Mouse (Mus musculus): ENCODE measurements around the gene Il11ra1. TPM values are rescaled to one million over a fixed set of nuclear protein-coding genes. Genes with fewer than 3 reads are reported as not detected.
"Not testable (repeated sequence)": the region's sequence is repeated elsewhere in the genome, so short reads cannot be mapped to it uniquely, and the experiment has no call there.

The Il11ra1 gene
- polyA plus RNA-seq, 1 experiment from 2014 or later: 136 TPM

GRCm38 (mm10) chr4:41775840-41776239, 76.1 kb downstream of the Il11ra1 start:
- H3K4me1 ChIP-seq; H3K9ac ChIP-seq; H3K36me3 ChIP-seq; H3K4me3 ChIP-seq; ATAC-seq (ENCODE audit: borderline replicate concordance, extremely low read depth, low FRiP score, low TSS enrichment); H3K9me3 ChIP-seq; H3K27me3 ChIP-seq; H3K4me2 ChIP-seq; H3K27ac ChIP-seq: not testable (repeated sequence)
- 80% methylated on average over 1 of the region's 1 CpGs for WGBS

- H3K9me3 ChIP-seq; H3K27ac ChIP-seq; H3K9ac ChIP-seq; H3K27me3 ChIP-seq; H3K4me2 ChIP-seq; H3K4me3 ChIP-seq; ATAC-seq (ENCODE audit: borderline replicate concordance, extremely low read depth, low FRiP score, low TSS enrichment); H3K4me1 ChIP-seq; H3K36me3 ChIP-seq: not testable (repeated sequence)
- WGBS: 24% methylated on average over 9 of the region's 9 CpGs
Measured at GRCm38 (mm10) chr4:41781271-41781670, 81.5 kb downstream of the Il11ra1 start.

DNA sequence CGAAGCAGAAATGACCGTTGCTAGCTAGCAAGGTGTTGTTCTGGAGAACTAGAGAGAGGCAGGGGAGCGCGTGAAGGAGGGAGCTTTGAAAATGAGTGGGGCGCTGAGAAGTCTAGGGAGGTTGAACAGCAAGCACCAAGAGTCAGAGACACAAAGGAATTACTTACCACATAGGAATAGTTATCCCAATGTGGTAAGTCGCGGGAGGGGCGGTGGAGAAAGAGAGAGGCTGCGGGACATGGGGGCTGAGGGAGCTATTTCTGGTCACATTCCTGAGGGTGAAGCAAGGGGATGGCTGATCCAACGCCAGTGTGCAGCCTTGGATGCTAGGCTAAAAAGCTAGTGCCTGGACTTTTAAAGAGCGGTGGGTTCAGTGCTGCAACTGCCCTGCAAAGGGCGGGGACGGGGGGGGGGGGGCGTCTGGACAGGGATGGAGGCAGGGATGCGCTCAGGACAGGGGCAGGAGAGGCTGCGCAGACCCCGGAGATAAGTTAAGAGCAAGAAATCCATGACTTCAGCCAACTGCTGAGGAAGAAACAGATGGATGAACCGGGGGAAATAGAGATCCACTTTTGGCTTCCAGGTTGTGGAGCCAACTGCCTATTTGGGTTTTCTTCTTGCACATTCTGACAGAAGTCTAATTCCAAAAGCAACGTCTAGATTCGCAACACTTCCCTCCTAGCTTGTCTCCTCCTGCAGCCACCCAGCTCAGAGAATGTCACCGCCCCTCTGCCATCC, 82.1 kb downstream of the Il11ra1 start:
- not testable (repeated sequence) for H3K4me1 ChIP-seq; H3K36me3 ChIP-seq; H3K9ac ChIP-seq; H3K4me3 ChIP-seq; H3K27me3 ChIP-seq; H3K27ac ChIP-seq; ATAC-seq (ENCODE audit: borderline replicate concordance, extremely low read depth, low FRiP score, low TSS enrichment); H3K9me3 ChIP-seq
- H3K4me2 ChIP-seq: peak overlapping the region; percentile 10; the same call in 1 of the 2 replicates
- WGBS: 18% methylated on average over 13 of the region's 21 CpGs

DNA sequence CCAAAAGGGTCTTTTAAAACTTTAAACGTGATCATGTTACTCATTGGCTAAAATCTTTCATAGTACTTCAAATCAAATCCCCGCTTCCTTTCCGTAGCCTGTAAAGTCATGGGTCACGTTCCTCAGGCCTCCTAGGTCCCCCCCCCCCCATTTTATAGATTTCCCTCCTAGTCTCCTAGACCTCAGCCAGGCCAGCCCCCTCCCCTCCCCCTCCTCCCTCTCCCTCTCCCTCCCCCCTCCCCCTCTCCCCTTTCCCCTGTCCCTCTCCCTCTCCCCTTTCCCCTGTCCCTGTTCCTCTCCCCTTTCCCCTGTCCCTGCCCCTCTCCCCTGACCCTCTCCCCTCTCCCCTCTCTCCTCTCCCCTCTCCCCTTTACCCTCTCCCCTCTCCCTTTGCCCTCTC, 82.9 kb downstream of the Il11ra1 start:
- WGBS: 38% methylated on average over 4 of the region's 4 CpGs
- not testable (repeated sequence) for H3K9ac ChIP-seq; H3K27ac ChIP-seq; H3K36me3 ChIP-seq; H3K4me2 ChIP-seq; H3K4me3 ChIP-seq; H3K27me3 ChIP-seq; H3K4me1 ChIP-seq; ATAC-seq (ENCODE audit: borderline replicate concordance, extremely low read depth, low FRiP score, low TSS enrichment); H3K9me3 ChIP-seq

DNA sequence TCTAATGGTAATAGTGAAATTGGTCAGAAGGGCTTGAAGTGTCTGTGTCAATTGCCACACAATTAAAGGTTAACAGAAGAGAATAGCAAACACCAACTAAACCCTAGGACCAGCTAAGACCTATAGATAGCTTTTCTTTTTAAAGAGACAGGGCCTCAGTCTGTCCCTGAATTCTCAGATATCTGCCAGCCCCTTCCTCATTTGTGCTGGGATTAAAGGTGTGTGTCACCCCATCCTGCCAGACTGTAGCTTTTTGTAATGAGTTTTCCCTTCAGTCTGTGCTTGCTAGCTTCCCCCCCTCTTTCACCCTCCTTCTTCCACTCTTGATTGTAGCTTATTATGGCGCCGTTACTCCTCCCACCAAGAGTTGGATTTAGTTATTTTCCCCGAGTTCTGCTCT, 83.4 kb downstream of the Il11ra1 start:
- H3K9ac ChIP-seq; H3K27me3 ChIP-seq; H3K27ac ChIP-seq; H3K36me3 ChIP-seq; H3K4me2 ChIP-seq; H3K4me1 ChIP-seq; H3K9me3 ChIP-seq; ATAC-seq (ENCODE audit: borderline replicate concordance, extremely low read depth, low FRiP score, low TSS enrichment); H3K4me3 ChIP-seq: not testable (repeated sequence)
- 41% methylated on average over 3 of the region's 3 CpGs for WGBS

Other genes starting within 250 kb of the Il11ra1 start
- gene Kif24, start 235.1 kb upstream of the Il11ra1 start, polyA plus RNA-seq (2015; fragmentation: Nextera tagmentation; extraction: Ambion mirVana): 8.2 and 8.3 TPM in 2 replicates
- gene Nudt2, start 234.8 kb upstream of the Il11ra1 start, polyA plus RNA-seq (2015; fragmentation: Nextera tagmentation; extraction: Ambion mirVana): 48.2 and 49.0 TPM in 2 replicates
- 3.5 and 4.2 TPM in 2 replicates for gene AI464131, start 196.9 kb upstream of the Il11ra1 start, polyA plus RNA-seq (2015; fragmentation: Nextera tagmentation; extraction: Ambion mirVana)
- 6.4 and 7.3 TPM in 2 replicates for gene 1110017D15Rik, start 182.7 kb upstream of the Il11ra1 start, polyA plus RNA-seq (2015; fragmentation: Nextera tagmentation; extraction: Ambion mirVana)
- 2.0 and 2.2 TPM in 2 replicates for gene Fam219a, start 130.5 kb upstream of the Il11ra1 start, polyA plus RNA-seq (2015; fragmentation: Nextera tagmentation; extraction: Ambion mirVana)
- 2.9 and 3.3 TPM in 2 replicates for gene Dnaic1, start 130.2 kb upstream of the Il11ra1 start, polyA plus RNA-seq (2015; fragmentation: Nextera tagmentation; extraction: Ambion mirVana)
- 8.1 and 9.7 TPM in 2 replicates for gene Enho, start 59.7 kb upstream of the Il11ra1 start, polyA plus RNA-seq (2015; fragmentation: Nextera tagmentation; extraction: Ambion mirVana)
- 7.8 TPM in 2 replicates for gene Cntfr, start 2.9 kb upstream of the Il11ra1 start, polyA plus RNA-seq (2015; fragmentation: Nextera tagmentation; extraction: Ambion mirVana)
- 80.4 and 89.8 TPM in 2 replicates for gene Rpp25l, start 13.5 kb downstream of the Il11ra1 start, polyA plus RNA-seq (2015; fragmentation: Nextera tagmentation; extraction: Ambion mirVana)
- gene Dctn3, start 23.2 kb downstream of the Il11ra1 start, polyA plus RNA-seq (2015; fragmentation: Nextera tagmentation; extraction: Ambion mirVana): 133 and 136 TPM in 2 replicates
- gene Arid3c, start 31.2 kb downstream of the Il11ra1 start, polyA plus RNA-seq (2015; fragmentation: Nextera tagmentation; extraction: Ambion mirVana): not detected in 2 replicates
- gene Galt, start 55.2 kb downstream of the Il11ra1 start, polyA plus RNA-seq (2015; fragmentation: Nextera tagmentation; extraction: Ambion mirVana): 29.2 and 30.8 TPM in 2 replicates
- gene Sigmar1, start 56.2 kb downstream of the Il11ra1 start, polyA plus RNA-seq (2015; fragmentation: Nextera tagmentation; extraction: Ambion mirVana): 75.5 and 80.2 TPM in 2 replicates
- 28.8 and 30.5 TPM in 2 replicates for gene Ccl27a, start 74.3 kb downstream of the Il11ra1 start, polyA plus RNA-seq (2015; fragmentation: Nextera tagmentation; extraction: Ambion mirVana)
- 26.8 and 44.4 TPM in 2 replicates for gene Gm21541, start 203.6 kb downstream of the Il11ra1 start, polyA plus RNA-seq (2015; fragmentation: Nextera tagmentation; extraction: Ambion mirVana)
- gene Gm20878, start 241.6 kb downstream of the Il11ra1 start, polyA plus RNA-seq (2015; fragmentation: Nextera tagmentation; extraction: Ambion mirVana): 1.7 TPM in 2 replicates